In genomic region chr1:66288987-66289386, GRCm38 (mm10) we compare ENCODE assay signal across 19 mouse cellular contexts.
A peak's percentile ranks its signal among the peaks of the same experiment; 100 is the strongest.
DNase-seq lines count a peak whose midpoint lies in the region; ATAC-seq and TF ChIP-seq lines count a peak whose summit lies in the region.
"Had no signal": no experiment of that assay in that cellular context is flagged by ENCODE, and none has a peak within 500 bp of the region (broad histone marks: within the 10 kb centered on the region; RNA-seq: fewer than 3 reads in every experiment).

No protein-coding gene starts in this region.

- no peaks in the 10 kb centered on the region for H3K36me3 ChIP-seq in forebrain, embryonic 13.5 days (ENCODE audit: poor library complexity, severe bottlenecking)
- H3K36me3 ChIP-seq: G1E; heart, embryonic 12.5 days; hindbrain, embryonic 15.5 days had no signal

- no peak for TF ChIP-seq POLR2A in cerebellum, adult 2 months (IDR thresholded peaks at IDR 0.05; ENCODE audit: borderline replicate concordance, insufficient read depth, low read length)

- 13% methylated on average over 4 of the region's 4 CpGs for WGBS in cerebellum, adult 2 months
- 87% methylated on average over 4 of the region's 4 CpGs for WGBS in forebrain, embryonic 13.5 days

- H3K4me2 ChIP-seq in forebrain, embryonic 13.5 days = no peak overlapping the region
- H3K4me2 ChIP-seq: heart, embryonic 12.5 days; hindbrain, embryonic 15.5 days had no signal

- H3K4me1 ChIP-seq in cerebellum, adult 2 months (ENCODE audit: control insufficient read depth, insufficient read depth, low read length) = peaks cover 8% of the 10 kb centered on the region; the same call in 1 of the 2 replicates
- H3K4me1 ChIP-seq in forebrain, embryonic 13.5 days = no peaks in the 10 kb centered on the region
- H3K4me1 ChIP-seq: heart, embryonic 12.5 days; hindbrain, embryonic 15.5 days had no signal

- no peak for DNase-seq in cerebellum, postnatal 4 days (ENCODE audit: low spot score in 2 of 2)
- DNase-seq in brain, adult 2 months (ENCODE audit: low read depth, low spot score) = peak; percentile 89
- DNase-seq in cerebellum, adult 2 months = peak; percentile 39 to 74
- peak; percentile 39 to 49 for DNase-seq in cerebellum, postnatal 10 days
- DNase-seq in thymus, postnatal 10 days (ENCODE audit: low spot score in 2 of 2) = no peak
- DNase-seq in kidney, adult 8-10 months = no peak
- DNase-seq: adrenal gland, postnatal 10 days; B cell, adult 2 months; gastrocnemius, postnatal 14 days; kidney, adult 9 months had no signal

- no peak for TF ChIP-seq CTCF in cerebellum, adult 2 months (IDR thresholded peaks at IDR 0.05; ENCODE audit: borderline replicate concordance, insufficient read depth, low read depth, low read length)

- no peaks in the 10 kb centered on the region for H3K27me3 ChIP-seq in cerebellum, adult 2 months (ENCODE audit: control insufficient read depth, insufficient read depth, low read length)
- no peaks in the 10 kb centered on the region for H3K27me3 ChIP-seq in forebrain, embryonic 13.5 days
- H3K27me3 ChIP-seq: heart, embryonic 12.5 days; hindbrain, embryonic 15.5 days had no signal

- H3K9me3 ChIP-seq in forebrain, embryonic 13.5 days (replicated peaks) = no peaks in the 10 kb centered on the region
- H3K9me3 ChIP-seq: G1E; heart, embryonic 12.5 days; hindbrain, embryonic 15.5 days had no signal

- no peak overlapping the region for H3K4me3 ChIP-seq in cerebellum, adult 2 months (replicated peaks; ENCODE audit: insufficient read depth, low read depth, low read length)
- H3K4me3 ChIP-seq in forebrain, embryonic 13.5 days = no peak overlapping the region
- H3K4me3 ChIP-seq: heart, embryonic 12.5 days; hindbrain, embryonic 15.5 days had no signal

- H3K9ac ChIP-seq in forebrain, embryonic 13.5 days = no peak overlapping the region
- H3K9ac ChIP-seq: heart, embryonic 12.5 days; hindbrain, embryonic 15.5 days had no signal

- peak; percentile 81 for ATAC-seq in cerebellum, adult (ENCODE audit: insufficient number of reproducible peaks, low FRiP score, low TSS enrichment)
- no peak for ATAC-seq in forebrain, embryonic 13.5 days
- ATAC-seq: CD4-positive, CD25-positive, alpha-beta regulatory T cell, adult 4 months; forebrain, embryonic 14.5 days; inflammation-experienced regulatory T-cells, adult 6 months; intestine, postnatal 0 days had no signal

- H3K27ac ChIP-seq in cerebellum, adult 2 months (ENCODE audit: insufficient read depth, low read length) = no peak overlapping the region
- no peak overlapping the region for H3K27ac ChIP-seq in forebrain, embryonic 13.5 days
- H3K27ac ChIP-seq: hindbrain, embryonic 15.5 days had no signal

Comparison
In these comparisons a context has a peak if more than half of its experiments do, and no peak if none do; other contexts are left out.
1. DNase-seq: peak in brain, adult 2 months (single experiment), cerebellum, adult 2 months (2 of 2) and cerebellum, postnatal 10 days (2 of 2); none in cerebellum, postnatal 4 days (0 of 2), thymus, postnatal 10 days (0 of 2) and kidney, adult 8-10 months (0 of 2).